Mouse (Mus musculus): ENCODE measurements around the gene Pqlc3. TPM values are rescaled to one million over a fixed set of nuclear protein-coding genes. Genes with fewer than 3 reads are reported as not detected.

The Pqlc3 gene
- polyA plus RNA-seq, 1 experiment from 2014 or later: 19.2 TPM

DNA sequence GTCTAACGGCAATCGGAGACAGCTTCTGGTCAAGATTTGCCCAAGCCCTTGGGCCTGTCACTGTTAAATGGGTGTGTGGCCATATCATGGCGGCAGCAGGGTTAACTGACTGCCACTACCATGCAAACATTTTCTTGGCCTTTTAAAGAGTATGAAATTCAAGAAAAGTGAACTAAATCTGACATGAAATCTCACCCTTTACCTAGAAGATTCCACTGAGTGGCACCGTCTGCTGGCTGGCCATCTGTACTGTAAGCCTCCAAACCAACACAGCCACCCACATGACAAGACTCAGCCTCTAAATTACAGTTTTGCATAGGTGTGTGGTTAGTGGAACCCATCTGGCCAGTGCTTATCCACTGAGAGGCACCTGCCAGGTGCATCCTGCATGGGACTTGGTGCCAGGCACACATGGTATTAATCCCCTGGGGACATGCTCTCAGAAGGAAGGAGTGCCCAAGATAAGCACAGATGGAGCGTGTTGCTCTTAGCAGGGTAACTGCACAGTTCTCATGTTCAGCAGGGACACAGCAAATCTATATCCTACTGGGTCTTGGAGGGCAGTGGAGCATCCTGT is 3.2 kb downstream of the Pqlc3 start:
- H3K9me3 ChIP-seq (ENCODE audit: control insufficient read depth): no peaks in the 10 kb centered on the region
- 0 out of 2 replicates have a peak, but pooled peaks cover 3% of the 10 kb centered on the region for H3K4me1 ChIP-seq (replicated peaks; ENCODE audit: control insufficient read depth, insufficient read depth, low read length)
- peaks cover 11% of the 10 kb centered on the region; the same call in 1 of the 2 replicates for H3K36me3 ChIP-seq (ENCODE audit: control insufficient read depth, insufficient read depth)
- H3K4me2 ChIP-seq (replicated peaks; ENCODE audit: low read depth): no peak overlapping the region
- no peak overlapping the region for H3K9ac ChIP-seq (ENCODE audit: low read depth, low read length)
- ATAC-seq: no peak
- no peak overlapping the region for H3K27ac ChIP-seq (ENCODE audit: low read depth, low read length)
- no peak for TF ChIP-seq CTCF (IDR thresholded peaks at IDR 0.05; ENCODE audit: low read depth)
- 90% methylated on average over 5 of the region's 5 CpGs for WGBS
- no peak overlapping the region for H3K4me3 ChIP-seq (ENCODE audit: low read depth, low read length)
- H3K27me3 ChIP-seq (replicated peaks; ENCODE audit: control insufficient read depth, insufficient read depth, low read length): no peaks in the 10 kb centered on the region

DNA sequence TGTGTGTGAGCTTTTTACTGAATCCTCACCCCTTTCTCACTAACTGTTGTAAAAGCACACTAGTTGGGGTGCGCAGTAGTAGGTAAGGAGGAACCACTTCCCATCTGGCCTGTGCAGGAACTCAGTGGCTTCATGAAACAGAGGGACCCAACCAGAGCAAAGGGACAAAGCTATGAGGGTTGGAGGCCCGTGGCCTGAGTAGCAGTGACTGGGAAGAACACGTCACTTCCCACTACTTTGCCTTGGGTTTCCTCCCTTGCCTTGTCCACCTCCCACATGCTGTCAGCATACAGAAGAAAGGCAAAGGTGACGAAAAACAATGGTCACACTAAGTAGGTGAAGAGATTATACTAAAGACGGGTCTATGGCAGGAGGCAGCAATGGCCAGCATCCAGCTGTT is 3.9 kb downstream of the Pqlc3 start:
- 82% methylated on average over 5 of the region's 5 CpGs for WGBS
- no peak for TF ChIP-seq CTCF (IDR thresholded peaks at IDR 0.05; ENCODE audit: low read depth)
- no peak for ATAC-seq

DNA sequence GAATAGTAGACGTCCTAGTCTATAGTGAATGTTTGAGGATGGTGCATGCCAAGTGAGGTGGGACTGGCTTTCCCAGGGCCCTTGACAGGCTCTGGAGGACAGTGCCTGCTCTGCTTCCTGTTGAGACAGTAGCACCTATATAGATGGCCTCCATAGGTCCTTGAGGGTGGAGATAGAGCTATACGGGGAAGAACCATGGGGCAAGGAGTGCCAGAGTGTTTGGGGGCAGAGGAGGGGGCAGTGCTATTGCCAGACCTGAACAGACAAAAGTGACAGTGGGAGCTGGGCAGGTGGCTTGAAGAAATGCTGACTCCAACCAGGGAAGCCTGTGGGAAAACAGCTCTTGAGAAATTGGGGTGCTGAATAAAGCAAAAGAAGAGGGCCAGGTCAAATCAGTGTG is 5.9 kb downstream of the Pqlc3 start:
- no peaks in the 10 kb centered on the region for H3K9me3 ChIP-seq (ENCODE audit: control insufficient read depth)
- 74% methylated on average over 2 of the region's 2 CpGs for WGBS
- no peak for ATAC-seq
- peaks cover 15% of the 10 kb centered on the region for H3K36me3 ChIP-seq (ENCODE audit: control insufficient read depth, insufficient read depth)
- 0 out of 2 replicates have a peak, but pooled peaks cover 3% of the 10 kb centered on the region for H3K4me1 ChIP-seq (replicated peaks; ENCODE audit: control insufficient read depth, insufficient read depth, low read length)
- TF ChIP-seq CTCF (IDR thresholded peaks at IDR 0.05; ENCODE audit: low read depth): no peak
- H3K9ac ChIP-seq (ENCODE audit: low read depth, low read length): no peak overlapping the region
- H3K27ac ChIP-seq (ENCODE audit: low read depth, low read length): no peak overlapping the region
- H3K27me3 ChIP-seq (replicated peaks; ENCODE audit: control insufficient read depth, insufficient read depth, low read length): no peaks in the 10 kb centered on the region
- no peak overlapping the region for H3K4me3 ChIP-seq (ENCODE audit: low read depth, low read length)
- H3K4me2 ChIP-seq (replicated peaks; ENCODE audit: low read depth): no peak overlapping the region

More for the DNA sequence above, 3.9 kb downstream of the Pqlc3 start:
- Histone ChIP-seq H3K4me3 (ENCODE audit: low read depth, low read length) (no peak overlapping the region), H3K27ac (ENCODE audit: low read depth, low read length) (no peak overlapping the region), H3K4me1 (replicated peaks; ENCODE audit: control insufficient read depth, insufficient read depth, low read length) (0 out of 2 replicates have a peak, but pooled peaks cover 3% of the 10 kb centered on the region), H3K27me3 (replicated peaks; ENCODE audit: control insufficient read depth, insufficient read depth, low read length) (no peaks in the 10 kb centered on the region), H3K36me3 (ENCODE audit: control insufficient read depth, insufficient read depth) (peaks cover 11% of the 10 kb centered on the region; the same call in 1 of the 2 replicates), H3K9ac (ENCODE audit: low read depth, low read length) (no peak overlapping the region), H3K4me2 (replicated peaks; ENCODE audit: low read depth) (no peak overlapping the region), H3K9me3 (ENCODE audit: control insufficient read depth) (no peaks in the 10 kb centered on the region)

DNA sequence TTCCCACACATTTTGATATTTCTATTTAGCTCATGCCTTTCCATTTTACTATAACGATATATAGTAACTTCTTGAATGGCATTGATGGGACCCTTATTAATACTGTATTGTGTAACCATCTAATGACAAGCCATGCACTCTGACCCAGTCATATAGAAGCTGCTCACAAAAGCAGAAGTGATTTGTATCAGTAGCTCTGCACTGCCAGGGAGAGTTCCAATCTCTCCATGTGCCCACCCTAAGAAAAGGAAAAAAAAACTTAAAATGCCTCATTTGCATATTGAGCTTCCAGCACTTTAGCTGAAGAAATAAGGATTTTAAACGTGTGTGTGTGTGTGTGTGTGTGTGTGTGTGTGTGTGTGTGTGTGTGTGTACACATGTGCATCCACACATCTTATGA is 7.9 kb downstream of the Pqlc3 start:
- WGBS: 81% methylated on average over 2 of the region's 2 CpGs

DNA sequence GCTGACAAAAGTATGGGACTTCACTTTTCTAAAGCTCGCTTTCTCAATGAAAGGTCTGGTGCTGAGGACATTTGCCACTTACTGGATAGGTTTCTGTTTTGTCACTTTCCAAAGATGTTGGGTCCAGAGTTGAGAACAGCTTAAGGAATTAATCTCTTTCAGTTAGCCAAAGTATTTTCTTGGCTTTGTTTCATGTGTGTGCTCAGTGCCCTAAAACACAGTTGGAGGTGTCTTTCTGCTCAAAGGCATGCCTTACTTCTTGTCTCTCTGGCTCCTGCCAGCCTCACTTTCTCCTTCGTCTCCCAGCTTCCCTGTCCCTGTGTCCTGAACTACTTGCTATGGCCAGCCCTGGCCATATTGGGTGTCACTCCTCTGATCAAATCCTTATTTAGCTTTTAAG is 8.8 kb downstream of the Pqlc3 start:
- no peak for ATAC-seq
- Histone ChIP-seq H3K4me2 (replicated peaks; ENCODE audit: low read depth) (no peak overlapping the region), H3K36me3 (ENCODE audit: control insufficient read depth, insufficient read depth) (peaks cover 15% of the 10 kb centered on the region), H3K27ac (ENCODE audit: low read depth, low read length) (no peak overlapping the region), H3K4me3 (ENCODE audit: low read depth, low read length) (no peak overlapping the region), H3K9me3 (ENCODE audit: control insufficient read depth) (no peaks in the 10 kb centered on the region), H3K27me3 (replicated peaks; ENCODE audit: control insufficient read depth, insufficient read depth, low read length) (no peaks in the 10 kb centered on the region), H3K4me1 (replicated peaks; ENCODE audit: control insufficient read depth, insufficient read depth, low read length) (no peaks in the 10 kb centered on the region), H3K9ac (ENCODE audit: low read depth, low read length) (no peak overlapping the region)
- WGBS: 91% methylated on average over 2 of the region's 2 CpGs
- TF ChIP-seq CTCF (IDR thresholded peaks at IDR 0.05; ENCODE audit: low read depth): no peak

More for the DNA sequence above, 7.9 kb downstream of the Pqlc3 start:
- Histone ChIP-seq H3K4me1 (replicated peaks; ENCODE audit: control insufficient read depth, insufficient read depth, low read length) (no peaks in the 10 kb centered on the region), H3K4me2 (replicated peaks; ENCODE audit: low read depth) (no peak overlapping the region), H3K9me3 (ENCODE audit: control insufficient read depth) (no peaks in the 10 kb centered on the region), H3K27me3 (replicated peaks; ENCODE audit: control insufficient read depth, insufficient read depth, low read length) (no peaks in the 10 kb centered on the region), H3K36me3 (ENCODE audit: control insufficient read depth, insufficient read depth) (peaks cover 15% of the 10 kb centered on the region), H3K4me3 (ENCODE audit: low read depth, low read length) (no peak overlapping the region), H3K27ac (ENCODE audit: low read depth, low read length) (no peak overlapping the region), H3K9ac (ENCODE audit: low read depth, low read length) (no peak overlapping the region)
- no peak for TF ChIP-seq CTCF (IDR thresholded peaks at IDR 0.05; ENCODE audit: low read depth)
- ATAC-seq: no peak

DNA sequence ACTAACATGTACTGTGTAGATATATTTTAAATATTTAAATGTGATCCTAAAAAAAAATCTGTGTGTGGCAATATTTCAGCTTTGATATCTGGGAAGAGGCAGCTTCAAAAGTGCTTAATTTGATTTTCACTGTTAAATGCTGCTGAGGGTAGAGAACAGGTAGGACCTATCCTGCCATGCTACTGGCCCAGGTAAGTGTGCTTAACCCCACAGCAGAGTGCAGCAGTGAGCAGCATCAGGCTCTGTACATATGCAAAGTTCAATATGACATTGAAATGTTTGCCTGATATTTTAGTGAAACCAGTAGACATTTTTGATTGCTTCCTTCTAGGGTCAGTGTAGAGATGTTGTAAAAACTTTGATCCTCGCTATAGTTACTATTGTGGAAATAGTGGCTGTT is 14.4 kb downstream of the Pqlc3 start:
- peak; percentile 53 for TF ChIP-seq CTCF (IDR thresholded peaks at IDR 0.05; ENCODE audit: low read depth)

More for the DNA sequence above, 14.4 kb downstream of the Pqlc3 start:
- Histone ChIP-seq H3K9ac (ENCODE audit: low read depth, low read length) (no peak overlapping the region), H3K27ac (ENCODE audit: low read depth, low read length) (no peak overlapping the region), H3K4me3 (ENCODE audit: low read depth, low read length) (no peak overlapping the region), H3K27me3 (replicated peaks; ENCODE audit: control insufficient read depth, insufficient read depth, low read length) (no peaks in the 10 kb centered on the region), H3K36me3 (ENCODE audit: control insufficient read depth, insufficient read depth) (peaks cover 24% of the 10 kb centered on the region), H3K4me1 (replicated peaks; ENCODE audit: control insufficient read depth, insufficient read depth, low read length) (no peaks in the 10 kb centered on the region), H3K4me2 (replicated peaks; ENCODE audit: low read depth) (no peak overlapping the region), H3K9me3 (ENCODE audit: control insufficient read depth) (no peaks in the 10 kb centered on the region)
- ATAC-seq: no peak
- WGBS: 98% methylated on average over 1 of the region's 1 CpGs

Data from intestine, postnatal 0 days (tissue).